In genomic region chr13:45156982-45157381, GRCm38 (mm10) we compare ENCODE assay signal across 20 mouse cellular contexts.
DNase-seq lines count a peak whose midpoint lies in the region; ATAC-seq and TF ChIP-seq lines count a peak whose summit lies in the region.
"Had no signal": no experiment of that assay in that cellular context is flagged by ENCODE, and none has a peak within 500 bp of the region (broad histone marks: within the 10 kb centered on the region; RNA-seq: fewer than 3 reads in every experiment).

No protein-coding gene starts in this region.

- H3K27ac ChIP-seq in thymus, adult 2 months (ENCODE audit: control insufficient read depth, insufficient read depth, low read length) = peak overlapping the region; percentile 64; the same call in 1 of the 2 replicates
- H3K27ac ChIP-seq in midbrain, postnatal 0 days (ENCODE audit: low read depth, low read length) = no peak overlapping the region
- H3K27ac ChIP-seq in midbrain, embryonic 13.5 days = no peak overlapping the region
- H3K27ac ChIP-seq: embryonic facial prominence, embryonic 12.5 days; gastrocnemius, adult 2 months; heart, embryonic 13.5 days; hindbrain, embryonic 15.5 days had no signal

- no peak overlapping the region for H3K9ac ChIP-seq in midbrain, postnatal 0 days (replicated peaks; ENCODE audit: low read length, poor library complexity, severe bottlenecking)
- H3K9ac ChIP-seq in midbrain, embryonic 13.5 days (replicated peaks) = no peak overlapping the region
- H3K9ac ChIP-seq: embryonic facial prominence, embryonic 12.5 days; heart, embryonic 13.5 days; hindbrain, embryonic 15.5 days had no signal

- H3K36me3 ChIP-seq in thymus, adult 2 months (ENCODE audit: control insufficient read depth, insufficient read depth, low read length) = no peaks in the 10 kb centered on the region
- no peaks in the 10 kb centered on the region for H3K36me3 ChIP-seq in midbrain, postnatal 0 days (ENCODE audit: insufficient read depth, low read length)
- H3K36me3 ChIP-seq in midbrain, embryonic 13.5 days = no peaks in the 10 kb centered on the region
- H3K36me3 ChIP-seq: embryonic facial prominence, embryonic 12.5 days; heart, embryonic 13.5 days; hindbrain, embryonic 15.5 days had no signal

- 52% methylated on average over 2 of the region's 2 CpGs for WGBS in thymus, adult 2 months
- 84% methylated on average over 2 of the region's 2 CpGs for WGBS in midbrain, postnatal 0 days
- 82% methylated on average over 2 of the region's 2 CpGs for WGBS in midbrain, embryonic 13.5 days

- ATAC-seq in inflammation-experienced regulatory T-cells, adult 6 months = peak; percentile 52
- no peak for ATAC-seq in midbrain, postnatal 0 days (ENCODE audit: low FRiP score)
- no peak for ATAC-seq in midbrain, embryonic 13.5 days
- ATAC-seq: forebrain, embryonic 16.5 days had no signal

- no peaks in the 10 kb centered on the region for H3K27me3 ChIP-seq in thymus, adult 2 months (ENCODE audit: control insufficient read depth, insufficient read depth, low read length)
- no peaks in the 10 kb centered on the region for H3K27me3 ChIP-seq in midbrain, postnatal 0 days (ENCODE audit: insufficient read depth, low read length)
- no peaks in the 10 kb centered on the region for H3K27me3 ChIP-seq in midbrain, embryonic 13.5 days
- H3K27me3 ChIP-seq: CH12.LX; embryonic facial prominence, embryonic 12.5 days; heart, embryonic 13.5 days; hindbrain, embryonic 15.5 days had no signal

- H3K4me2 ChIP-seq in midbrain, postnatal 0 days (ENCODE audit: low read depth, low read length, poor library complexity, severe bottlenecking) = no peak overlapping the region
- no peak overlapping the region for H3K4me2 ChIP-seq in midbrain, embryonic 13.5 days (replicated peaks)
- H3K4me2 ChIP-seq: embryonic facial prominence, embryonic 12.5 days; heart, embryonic 13.5 days; hindbrain, embryonic 15.5 days had no signal

- H3K4me3 ChIP-seq in thymus, adult 2 months (ENCODE audit: control insufficient read depth, insufficient read depth, low read length) = no peak overlapping the region
- no peak overlapping the region for H3K4me3 ChIP-seq in midbrain, postnatal 0 days (ENCODE audit: low read depth, low read length)
- no peak overlapping the region for H3K4me3 ChIP-seq in midbrain, embryonic 13.5 days (replicated peaks)
- H3K4me3 ChIP-seq: embryonic facial prominence, embryonic 12.5 days; gastrocnemius, adult 2 months; heart, embryonic 13.5 days; hindbrain, embryonic 15.5 days had no signal

- no peak for TF ChIP-seq POLR2A in thymus, adult 2 months (IDR thresholded peaks at IDR 0.05; ENCODE audit: control insufficient read depth, extremely low read depth, insufficient read depth, low read length, poor library complexity)

- TF ChIP-seq CTCF in thymus, adult 2 months (IDR thresholded peaks at IDR 0.05; ENCODE audit: borderline replicate concordance, control insufficient read depth, extremely low read depth, insufficient read depth, low read length, poor library complexity) = no peak
- no peak for TF ChIP-seq CTCF in midbrain, postnatal 0 days (IDR thresholded peaks at IDR 0.05)

- no peaks in the 10 kb centered on the region for H3K9me3 ChIP-seq in midbrain, postnatal 0 days (ENCODE audit: low read length)
- no peaks in the 10 kb centered on the region for H3K9me3 ChIP-seq in midbrain, embryonic 13.5 days
- H3K9me3 ChIP-seq: embryonic facial prominence, embryonic 12.5 days; heart, embryonic 13.5 days; hindbrain, embryonic 15.5 days had no signal

- H3K4me1 ChIP-seq in thymus, adult 2 months (replicated peaks; ENCODE audit: control insufficient read depth, insufficient read depth, low read length) = peaks cover 11% of the 10 kb centered on the region
- H3K4me1 ChIP-seq in midbrain, postnatal 0 days (ENCODE audit: insufficient read depth, low read length) = no peaks in the 10 kb centered on the region
- no peaks in the 10 kb centered on the region for H3K4me1 ChIP-seq in midbrain, embryonic 13.5 days (replicated peaks)
- H3K4me1 ChIP-seq: embryonic facial prominence, embryonic 12.5 days; hindbrain, embryonic 15.5 days had no signal

- DNase-seq in thymus, adult 2 months = peak; percentile 5
- DNase-seq in thymus, adult 18-20 months = no peak
- DNase-seq in thymus, postnatal 0 days (ENCODE audit: low spot score) = peak; percentile 53
- peak; percentile 18 for DNase-seq in thymus, postnatal 4 days
- DNase-seq in midbrain, postnatal 0 days (ENCODE audit: low spot score) = no peak
- no peak for DNase-seq in frontal cortex, postnatal 36 days (ENCODE audit: low spot score in 2 of 2)
- DNase-seq: adrenal gland, adult 8-10 months; adrenal gland, postnatal 36 days; cerebellum, adult 9-10 months; cerebellum, postnatal 25 days; gastrocnemius, adult 2 months; gastrocnemius, postnatal 25 days; heart, postnatal 36 days had no signal

Comparison
In these comparisons a context has a peak if more than half of its experiments do, and no peak if none do; other contexts are left out.
1. DNase-seq: peak in thymus, adult 2 months (single experiment), thymus, postnatal 0 days (single experiment) and thymus, postnatal 4 days (single experiment); none in thymus, adult 18-20 months (0 of 2), midbrain, postnatal 0 days (single experiment) and frontal cortex, postnatal 36 days (0 of 2).